Mouse (Mus musculus): ENCODE data around the gene Sgo2a.

- TF ChIP-seq CTCF (conservative IDR thresholded peaks at IDR 0.05; ENCODE audit: low read length) (no peak), POU5F1 (IDR thresholded peaks at IDR 0.05; ENCODE audit: borderline replicate concordance, low read length) (no peak), NANOG (IDR thresholded peaks at IDR 0.05; ENCODE audit: borderline replicate concordance, low read length) (no peak)
Measured at GRCm38 (mm10) chr1:58030156-58030871, 34.5 kb downstream of the Sgo2a start.

All from E14TG2a.4 (cell line).